Mouse (Mus musculus) liver, postnatal 0 days (tissue): ENCODE results near the gene Plcl2.

Source experiments
- CTCF ChIP-seq: sonication (generic); IDR thresholded peaks from 2 replicates; pipeline ENCODE4 v1.5.1; 2016; ENCODE audit warnings: antibody characterized with exemption, low read depth
- EP300 ChIP-seq: IDR thresholded peaks from 2 replicates; pipeline ENCODE4 v1.6.1; 2016; ENCODE audit warnings: antibody characterized with exemption, low read depth, mild to moderate bottlenecking

DNA sequence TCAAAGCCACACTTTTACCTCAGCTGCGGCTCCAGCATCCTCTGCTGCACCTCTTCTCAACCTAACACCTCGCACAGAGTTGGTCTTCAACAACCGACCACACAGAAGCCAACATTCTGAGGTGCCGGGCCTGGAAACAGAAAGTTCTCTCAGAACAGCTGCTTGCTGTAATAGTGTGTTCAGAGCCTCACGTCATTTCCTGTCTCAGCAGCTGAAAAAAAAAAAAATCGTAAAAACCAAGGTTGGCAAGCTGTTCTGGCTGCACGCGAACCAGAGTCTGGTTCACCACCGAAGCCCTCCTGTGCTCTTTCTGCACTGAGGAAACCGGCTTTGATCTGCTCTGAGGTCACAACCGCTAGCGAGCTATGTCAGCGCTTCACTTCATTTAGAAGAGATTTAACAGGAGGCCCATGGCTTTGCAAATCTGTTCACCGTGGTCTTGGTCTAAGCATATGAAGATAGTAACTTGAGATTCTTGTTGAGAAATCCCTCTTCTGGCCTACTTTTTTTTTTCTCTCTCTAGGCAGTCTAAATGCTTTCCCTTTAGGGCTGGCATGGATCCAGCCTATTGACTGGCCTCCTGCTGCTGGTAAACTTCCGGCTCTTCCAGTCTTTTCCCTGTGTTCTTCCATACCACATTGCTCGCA lies 38.6 kb upstream of the Plcl2 start:
- no peak for TF ChIP-seq CTCF
- TF ChIP-seq EP300: peak; percentile 50; the same call in 1 of the 2 replicates
